Mouse (Mus musculus) limb, embryonic 11.5 days (tissue): ENCODE data around the gene Zdhhc14. TPM values are rescaled to one million over a fixed set of nuclear protein-coding genes. Genes with fewer than 3 reads are reported as not detected.

Experiments used
- ATAC-seq: fragments of 200-750 bp; cut with Nextera tagmentation; 2 replicates; pipeline ENCODE4 v1.8.0; 2017; ENCODE audit warnings: low read depth; ENCODE audit not compliant: insufficient number of reproducible peaks, low FRiP score, low TSS enrichment
- DNase-seq: peaks from one replicate; pipeline ENCODE4 v3.0.0-alpha.2; 2015; ENCODE audit warnings: low spot score
- H3K27ac ChIP-seq: fragments of 300-500 bp; sonication (generic); replicated peaks from 2 replicates; pipeline ENCODE4 v1.5.1; 2014; ENCODE audit warnings: low read depth, mild to moderate bottlenecking, low read length
- H3K27me3 ChIP-seq: fragments of 300-500 bp; sonication (generic); 2 replicates; pipeline ENCODE4 v1.6.1; 2014; ENCODE audit warnings: mild to moderate bottlenecking, low read length, mixed read lengths; ENCODE audit not compliant: control insufficient read depth, insufficient read depth
- H3K36me3 ChIP-seq: fragments of 300-500 bp; sonication (generic); 2 replicates; pipeline ENCODE4 v1.6.1; 2014; ENCODE audit warnings: mild to moderate bottlenecking, low read length, moderate library complexity, mixed read lengths; ENCODE audit not compliant: control insufficient read depth, insufficient read depth
- H3K4me1 ChIP-seq: fragments of 300-500 bp; sonication (generic); 2 replicates; pipeline ENCODE4 v1.6.1; 2014; ENCODE audit warnings: low read length, mixed read lengths; ENCODE audit not compliant: control insufficient read depth, insufficient read depth
- H3K4me2 ChIP-seq: fragments of 300-500 bp; sonication (generic); 2 replicates; pipeline ENCODE4 v1.6.1; 2014; ENCODE audit warnings: low read depth, mild to moderate bottlenecking, moderate library complexity; ENCODE audit not compliant: severe bottlenecking
- H3K4me3 ChIP-seq: fragments of 300-500 bp; sonication (generic); 2 replicates; pipeline ENCODE4 v1.5.1; 2014; ENCODE audit warnings: low read depth, low read length
- H3K9ac ChIP-seq: fragments of 300-500 bp; sonication (generic); 2 replicates; pipeline ENCODE4 v1.6.1; 2014; ENCODE audit warnings: mild to moderate bottlenecking, low read length
- H3K9me3 ChIP-seq: fragments of 300-500 bp; sonication (generic); 2 replicates; pipeline ENCODE4 v1.6.1; 2016; ENCODE audit warnings: low read length; ENCODE audit not compliant: control insufficient read depth
- WGBS: fragments of 180-500 bp; shearing (Covaris S2); extraction: QIAGEN DNeasy Blood & Tissue Kit; methylation state at CpG from one replicate; pipeline ENCODE4 v1.1.7; 2014; 5-methylcytosine and 5-hydroxymethylcytosine counted together
- polyA plus RNA-seq: library from polyadenylated mRNA; unstranded; fragments of >200 nt; fragmentation: Nextera tagmentation; extraction: Ambion mirVana; gene quantifications from 2 replicates; pipeline ENCODE4 v1.2.1, GENCODE M21; 2014

The Zdhhc14 gene
- polyA plus RNA-seq, 1 experiment from 2014 or later, result 1.4 TPM

DNA sequence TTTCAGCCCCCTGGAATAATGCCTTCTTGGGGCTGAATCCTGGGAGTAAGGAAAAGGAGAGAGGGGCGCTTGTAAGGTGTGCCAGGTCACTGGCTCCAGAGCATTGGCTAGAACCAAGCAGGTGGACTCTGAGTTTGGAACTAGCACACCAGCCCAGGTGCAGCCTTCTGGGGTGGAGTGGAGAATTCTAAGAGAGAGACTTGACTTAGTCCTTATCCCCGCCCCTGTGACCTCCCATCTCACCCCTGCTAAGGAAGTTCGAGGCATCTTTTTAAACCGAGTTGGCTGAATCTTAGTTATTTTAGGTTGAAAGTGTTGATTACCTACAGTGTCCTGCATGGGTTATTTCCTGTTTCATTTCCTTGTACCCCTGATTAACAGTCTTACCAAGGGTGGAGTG lies 1.5 kb downstream of the Zdhhc14 start:
- no peaks in the 10 kb centered on the region for H3K9me3 ChIP-seq
- peaks cover 7% of the 10 kb centered on the region for H3K4me1 ChIP-seq
- 23% methylated on average over 4 of the region's 4 CpGs for WGBS
- H3K27ac ChIP-seq, result no peak overlapping the region
- no peaks in the 10 kb centered on the region for H3K36me3 ChIP-seq
- H3K9ac ChIP-seq, result no peak overlapping the region
- DNase-seq (no peak), ATAC-seq (no peak)
- H3K4me3 ChIP-seq, result peak overlapping the region; percentile 53
- H3K4me2 ChIP-seq, result peak overlapping the region; percentile 100
- peaks cover 13% of the 10 kb centered on the region for H3K27me3 ChIP-seq

DNA sequence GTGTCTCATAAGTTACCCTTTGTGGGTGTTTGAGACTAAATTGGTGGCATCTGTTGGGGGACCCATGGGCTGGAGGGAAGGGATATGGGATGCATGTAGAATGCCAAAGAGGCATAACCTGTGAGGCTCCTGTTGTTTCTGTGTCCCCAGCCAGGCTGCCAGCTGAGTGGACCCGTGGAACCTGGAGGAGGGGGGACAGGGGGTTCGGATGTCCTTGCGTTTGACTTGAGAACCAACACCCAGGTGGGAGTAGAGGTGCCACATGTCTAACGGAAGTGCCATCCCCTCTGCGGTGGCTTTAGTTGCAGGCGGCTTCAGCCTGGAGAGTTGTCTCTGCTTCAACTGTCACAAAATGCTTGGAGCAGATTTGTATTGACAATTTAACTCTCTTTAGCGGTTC lies 2.5 kb downstream of the Zdhhc14 start:
- Histone ChIP-seq H3K9me3 (no peaks in the 10 kb centered on the region), H3K4me1 (peaks cover 7% of the 10 kb centered on the region), H3K27me3 (peaks cover 13% of the 10 kb centered on the region), H3K4me2 (no peak overlapping the region), H3K27ac (no peak overlapping the region), H3K36me3 (no peaks in the 10 kb centered on the region), H3K9ac (no peak overlapping the region), H3K4me3 (no peak overlapping the region)
- WGBS, result 83% methylated on average over 7 of the region's 7 CpGs
- no peak for DNase-seq
- ATAC-seq, result no peak

DNA sequence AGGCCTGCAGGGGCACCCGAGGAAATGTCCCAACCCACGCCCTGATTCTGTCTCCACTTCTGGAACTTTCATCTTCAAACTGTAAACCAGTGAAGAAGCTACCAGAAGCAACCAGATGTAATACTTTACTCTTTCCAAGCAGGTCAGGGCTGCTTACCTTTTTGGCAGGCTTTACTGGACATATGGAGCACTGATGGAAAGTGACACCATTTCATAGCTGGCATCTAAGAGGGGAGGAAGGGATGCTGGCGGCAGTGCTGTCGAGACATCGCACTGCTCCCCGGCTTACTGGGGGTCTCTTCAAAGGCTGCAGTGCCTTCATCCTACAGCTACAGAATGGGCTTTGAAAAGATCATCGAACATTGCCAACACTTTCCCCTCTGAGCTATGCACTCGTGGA lies 5.3 kb downstream of the Zdhhc14 start:
- 83% methylated on average over 8 of the region's 8 CpGs for WGBS
- H3K27me3 ChIP-seq, result peaks cover 13% of the 10 kb centered on the region
- H3K9me3 ChIP-seq, result no peaks in the 10 kb centered on the region
- DNase-seq (no peak), ATAC-seq (no peak)
- no peak overlapping the region for H3K4me2 ChIP-seq
- H3K27ac ChIP-seq, result no peak overlapping the region
- H3K4me3 ChIP-seq, result no peak overlapping the region
- peaks cover 7% of the 10 kb centered on the region for H3K4me1 ChIP-seq
- H3K36me3 ChIP-seq, result no peaks in the 10 kb centered on the region
- H3K9ac ChIP-seq, result no peak overlapping the region

DNA sequence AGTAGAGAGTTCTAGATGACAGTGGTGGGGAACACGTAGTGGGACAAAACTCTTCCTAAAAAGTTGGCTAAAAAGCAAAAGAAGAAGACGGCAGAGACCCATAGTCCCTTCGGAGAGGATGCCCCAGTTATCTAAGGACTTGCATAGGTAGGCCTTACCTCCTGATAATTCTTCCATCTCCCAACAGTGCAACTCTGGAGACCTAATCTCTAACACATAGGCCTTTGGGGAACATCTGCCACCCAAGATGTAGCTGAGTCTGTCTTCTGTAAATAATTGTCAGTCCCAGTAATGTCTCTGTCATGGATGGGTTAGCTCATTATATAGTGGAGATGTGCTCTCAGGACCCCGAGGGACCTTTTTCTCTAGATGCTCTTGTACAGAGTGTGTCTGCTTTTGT lies 6.6 kb downstream of the Zdhhc14 start:
- DNase-seq (no peak), ATAC-seq (no peak)
- Histone ChIP-seq H3K27ac (no peak overlapping the region), H3K27me3 (peaks cover 4% of the 10 kb centered on the region), H3K9me3 (no peaks in the 10 kb centered on the region), H3K4me3 (no peak overlapping the region), H3K9ac (no peak overlapping the region), H3K4me1 (no peaks in the 10 kb centered on the region), H3K36me3 (no peaks in the 10 kb centered on the region), H3K4me2 (no peak overlapping the region)
- WGBS, result 87% methylated on average over 4 of the region's 4 CpGs

DNA sequence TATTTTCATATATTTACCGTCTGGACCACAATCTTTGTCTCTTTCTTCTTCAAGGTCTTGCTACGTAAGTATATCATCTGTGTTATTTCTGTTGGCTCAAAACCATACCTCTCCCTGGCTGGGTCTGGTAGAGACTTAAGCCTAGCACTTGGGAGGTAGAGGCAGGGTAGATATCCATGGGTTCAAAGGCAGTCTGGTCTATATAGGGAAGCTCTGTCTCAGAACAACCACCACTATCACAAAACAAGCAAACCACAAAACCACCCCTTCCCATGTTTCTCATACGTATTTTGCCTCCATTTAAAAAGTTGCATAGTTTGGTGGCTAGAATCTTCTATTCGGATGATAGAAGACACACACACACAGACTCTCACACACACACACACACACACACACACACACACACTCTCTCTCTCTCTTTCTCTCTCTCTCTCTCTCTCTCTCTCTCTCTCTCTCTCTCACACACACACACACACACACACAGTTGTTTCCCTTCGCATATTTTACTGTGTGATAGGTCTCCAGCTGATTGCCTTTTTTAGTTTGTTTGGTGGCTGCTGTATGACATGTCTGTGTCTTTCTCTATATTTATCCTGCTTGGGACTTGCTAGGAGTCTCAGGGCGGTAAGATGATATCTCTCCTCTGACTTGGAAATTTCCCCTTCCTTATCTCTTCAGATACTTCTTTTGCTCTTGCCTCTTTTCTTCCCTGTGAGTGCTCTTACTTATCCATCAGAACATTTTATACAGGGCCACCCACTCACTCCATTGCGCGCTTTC lies 11.8 kb downstream of the Zdhhc14 start:
- no peak overlapping the region for H3K4me2 ChIP-seq
- no peak overlapping the region for H3K9ac ChIP-seq
- ATAC-seq, result no peak
- H3K27me3 ChIP-seq, result no peaks in the 10 kb centered on the region
- no peaks in the 10 kb centered on the region for H3K9me3 ChIP-seq
- no peak overlapping the region for H3K4me3 ChIP-seq
- H3K36me3 ChIP-seq, result no peaks in the 10 kb centered on the region
- 85% methylated on average over 8 of the region's 8 CpGs for WGBS
- no peaks in the 10 kb centered on the region for H3K4me1 ChIP-seq
- H3K27ac ChIP-seq, result no peak overlapping the region
- no peak for DNase-seq

DNA sequence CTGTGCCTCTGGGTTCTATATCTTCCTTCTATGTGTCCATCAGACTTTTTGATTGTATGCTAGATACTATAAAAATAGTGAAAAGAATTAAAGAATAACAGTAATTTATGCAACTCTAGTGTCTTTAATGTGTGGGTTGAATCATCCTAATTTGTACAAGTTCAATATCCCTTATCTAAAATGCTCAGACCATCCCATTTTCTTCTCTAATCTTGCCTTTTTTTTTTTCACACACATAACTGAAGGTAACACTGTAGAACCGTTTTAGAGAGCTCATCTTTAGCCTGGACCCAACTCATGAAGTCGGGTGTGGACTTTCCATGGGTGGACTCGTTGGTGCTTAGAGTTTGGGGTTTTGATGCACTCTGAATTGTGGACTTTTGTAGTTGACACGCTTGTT lies 12.6 kb downstream of the Zdhhc14 start:
- no peak for ATAC-seq
- Histone ChIP-seq H3K9ac (no peak overlapping the region), H3K9me3 (no peaks in the 10 kb centered on the region), H3K27me3 (no peaks in the 10 kb centered on the region), H3K27ac (no peak overlapping the region), H3K4me2 (no peak overlapping the region), H3K4me3 (no peak overlapping the region), H3K4me1 (no peaks in the 10 kb centered on the region), H3K36me3 (no peaks in the 10 kb centered on the region)
- 82% methylated on average over 4 of the region's 4 CpGs for WGBS
- no peak for DNase-seq

DNA sequence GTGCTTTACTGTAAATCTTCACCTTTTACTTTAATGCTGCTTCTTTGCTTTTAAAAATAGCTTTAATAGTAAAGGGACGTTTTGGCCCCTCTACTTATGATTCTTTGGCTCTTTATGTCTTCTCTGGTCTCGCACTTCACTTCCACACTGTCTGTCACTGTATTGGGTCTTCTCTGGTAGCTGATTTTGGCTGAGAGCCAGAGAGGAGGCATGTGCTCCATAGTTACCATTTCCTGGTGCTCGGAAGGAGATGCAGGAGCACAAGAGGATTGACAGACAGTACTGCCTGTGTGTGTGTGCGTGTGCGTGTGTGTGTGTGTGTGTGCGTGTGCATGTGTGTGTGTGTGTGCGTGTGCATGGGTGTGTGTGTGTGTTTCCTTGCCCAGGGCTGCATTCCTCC lies 14.2 kb downstream of the Zdhhc14 start:
- Histone ChIP-seq H3K27me3 (no peaks in the 10 kb centered on the region), H3K9ac (no peak overlapping the region), H3K27ac (no peak overlapping the region), H3K36me3 (no peaks in the 10 kb centered on the region), H3K9me3 (no peaks in the 10 kb centered on the region), H3K4me1 (no peaks in the 10 kb centered on the region), H3K4me2 (no peak overlapping the region), H3K4me3 (no peak overlapping the region)
- DNase-seq (no peak), ATAC-seq (no peak)
- WGBS, result 72% methylated on average over 7 of the region's 7 CpGs

DNA sequence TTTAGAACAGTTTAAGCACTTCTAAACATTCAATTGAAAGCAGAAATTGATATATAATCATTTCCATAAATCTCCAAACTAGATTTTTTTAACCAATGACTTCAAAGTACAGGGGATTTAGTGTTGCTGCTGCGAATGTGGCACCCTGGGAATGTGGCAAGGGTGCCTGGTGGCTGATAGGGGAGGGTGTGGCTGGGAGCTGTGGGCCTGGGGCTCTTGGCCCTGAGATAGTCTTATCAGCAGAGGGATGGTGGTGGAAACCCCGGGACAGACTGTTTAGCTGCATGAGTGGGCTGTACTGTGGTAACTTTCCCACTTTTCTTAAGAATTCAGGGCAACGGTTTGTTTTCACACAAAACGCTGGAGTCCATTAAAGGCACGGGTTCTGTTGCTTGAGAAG lies 14.6 kb downstream of the Zdhhc14 start:
- H3K27ac ChIP-seq, result no peak overlapping the region
- no peaks in the 10 kb centered on the region for H3K27me3 ChIP-seq
- DNase-seq (no peak), ATAC-seq (no peak)
- no peaks in the 10 kb centered on the region for H3K36me3 ChIP-seq
- H3K4me1 ChIP-seq, result no peaks in the 10 kb centered on the region
- H3K4me2 ChIP-seq, result no peak overlapping the region
- no peak overlapping the region for H3K4me3 ChIP-seq
- no peaks in the 10 kb centered on the region for H3K9me3 ChIP-seq
- no peak overlapping the region for H3K9ac ChIP-seq
- 73% methylated on average over 5 of the region's 5 CpGs for WGBS

DNA sequence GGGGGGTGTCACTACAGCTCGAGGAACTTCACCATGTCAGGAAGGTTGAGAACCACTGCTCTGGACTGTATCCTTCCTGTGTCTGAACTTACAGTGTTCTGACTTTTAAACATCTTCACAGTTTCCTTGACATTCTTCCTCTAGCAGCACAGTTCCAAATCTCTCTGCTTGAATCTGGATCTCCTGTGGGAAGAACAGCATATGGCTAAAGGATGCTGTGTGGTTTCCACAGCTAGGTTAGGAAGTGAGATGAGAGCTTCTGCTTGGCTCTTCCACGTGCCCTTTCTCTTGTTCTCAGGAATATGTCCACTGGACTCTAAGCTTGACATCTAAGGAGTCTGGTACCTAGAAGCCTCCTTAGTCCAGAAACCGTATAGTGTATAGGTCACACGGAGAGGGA lies 15.7 kb downstream of the Zdhhc14 start:
- H3K27ac ChIP-seq, result no peak overlapping the region
- DNase-seq, result no peak

More for the DNA sequence above, 15.7 kb downstream of the Zdhhc14 start:
- no peaks in the 10 kb centered on the region for H3K27me3 ChIP-seq
- WGBS, result 86% methylated on average over 4 of the region's 4 CpGs
- no peaks in the 10 kb centered on the region for H3K4me1 ChIP-seq
- H3K9ac ChIP-seq, result no peak overlapping the region
- H3K36me3 ChIP-seq, result no peaks in the 10 kb centered on the region
- H3K4me3 ChIP-seq, result no peak overlapping the region
- no peak overlapping the region for H3K4me2 ChIP-seq
- no peaks in the 10 kb centered on the region for H3K9me3 ChIP-seq
- ATAC-seq, result no peak
